Mouse (Mus musculus): ENCODE results near the gene Adam12. TPM values are rescaled to one million over a fixed set of nuclear protein-coding genes. Genes with fewer than 3 reads are reported as not detected.

Adam12 gene
- total RNA-seq, 1 experiment, result 3.9 TPM

DNA sequence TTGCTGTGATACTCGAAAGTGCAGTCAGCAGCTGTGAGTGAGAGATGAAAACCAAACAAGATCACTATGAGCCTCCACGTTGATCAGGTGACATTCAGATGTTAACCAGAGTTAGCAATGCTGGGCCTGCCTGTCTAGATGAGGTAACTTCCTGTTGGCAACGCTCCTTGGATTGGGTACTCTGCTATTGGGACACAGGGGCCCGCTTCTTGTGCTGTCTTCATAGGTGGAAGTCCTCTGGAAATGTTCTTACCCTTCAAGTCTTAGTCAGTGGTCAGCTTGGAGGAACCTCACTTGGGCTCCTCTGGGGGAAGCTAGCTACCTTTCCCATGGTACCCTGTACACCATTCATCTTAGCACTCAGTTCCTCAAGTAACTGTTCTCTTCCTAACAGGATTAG lies 169.3 kb downstream of the Adam12 start:
- in situ Hi-C loops (cut with MboI; ENCODE audit: low sequenced_read_pairs in 2 of 2, unreplicated experiment in 2 of 2), result no loop called here
- Histone ChIP-seq H3K9me3 (ENCODE audit: control insufficient read depth, insufficient read depth, low read depth, low read length) (no peaks in the 10 kb centered on the region), H3K36me3 (ENCODE audit: control insufficient read depth, insufficient read depth, low read length, poor library complexity, severe bottlenecking) (no peaks in the 10 kb centered on the region), H3K27ac (ENCODE audit: insufficient read depth, low read depth, low read length, poor library complexity, severe bottlenecking) (no peak overlapping the region), H3K4me1 (ENCODE audit: control insufficient read depth in 2 of 2, insufficient read depth in 2 of 2, low read length in 2 of 2, poor library complexity in 1 of 2) (no peaks in the 10 kb centered on the region), H3K4me3 (ENCODE audit: insufficient read depth in 1 of 2, low read depth in 1 of 2, low read length in 2 of 2, poor library complexity in 1 of 2, severe bottlenecking in 1 of 2) (no peak overlapping the region), H3K9ac (ENCODE audit: insufficient read depth, low read depth, low read length, poor library complexity, severe bottlenecking) (no peak overlapping the region)
- DNase-seq (ENCODE audit: low read depth, low spot score), result no peak
- no peak for TF ChIP-seq ZC3H11A (IDR thresholded peaks at IDR 0.05; ENCODE audit: borderline replicate concordance, low read depth, low read length)
- no peak for TF ChIP-seq MAFK (IDR thresholded peaks at IDR 0.05; ENCODE audit: insufficient read depth, low read depth, low read length)
- TF ChIP-seq ZNF384 (IDR thresholded peaks at IDR 0.05; ENCODE audit: low read depth, low read length), result no peak
- TF ChIP-seq HCFC1 (IDR thresholded peaks at IDR 0.05; ENCODE audit: borderline replicate concordance, insufficient read depth, low read length), result no peak
- no peak for TF ChIP-seq CHD2 (IDR thresholded peaks at IDR 0.05; ENCODE audit: low read depth, low read length)

DNA sequence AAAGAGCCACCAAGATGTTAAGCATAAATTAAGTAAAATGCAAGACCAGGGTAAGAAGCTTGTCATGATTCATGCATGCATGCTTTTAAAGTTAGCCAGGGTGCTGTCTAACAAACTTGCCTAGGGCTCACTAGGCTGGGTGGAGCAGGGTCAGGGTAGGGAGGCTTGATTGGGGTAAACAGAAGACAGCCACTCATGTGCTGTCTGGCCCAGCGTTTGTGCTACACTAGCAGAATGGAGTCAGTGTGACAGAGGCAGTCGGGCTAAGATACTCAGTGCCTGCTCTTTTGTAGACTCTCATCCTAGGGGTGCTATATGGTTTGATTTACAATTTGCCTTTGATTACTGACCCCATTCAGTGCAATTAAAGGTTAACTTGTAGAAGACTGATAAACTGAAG lies 179.5 kb downstream of the Adam12 start:
- in situ Hi-C loops (cut with MboI; ENCODE audit: low sequenced_read_pairs in 2 of 2, unreplicated experiment in 2 of 2), result no loop called here
- no peak overlapping the region for H3K4me3 ChIP-seq (ENCODE audit: insufficient read depth in 1 of 2, low read depth in 1 of 2, low read length in 2 of 2, poor library complexity in 1 of 2, severe bottlenecking in 1 of 2)
- DNase-seq (ENCODE audit: low read depth, low spot score), result no peak
- no peaks in the 10 kb centered on the region for H3K36me3 ChIP-seq (ENCODE audit: control insufficient read depth, insufficient read depth, low read length, poor library complexity, severe bottlenecking)
- H3K4me1 ChIP-seq (ENCODE audit: control insufficient read depth in 2 of 2, insufficient read depth in 2 of 2, low read length in 2 of 2, poor library complexity in 1 of 2), result no peaks in the 10 kb centered on the region
- no peak overlapping the region for H3K9ac ChIP-seq (ENCODE audit: insufficient read depth, low read depth, low read length, poor library complexity, severe bottlenecking)
- H3K9me3 ChIP-seq (ENCODE audit: control insufficient read depth, insufficient read depth, low read depth, low read length), result no peaks in the 10 kb centered on the region
- H3K27ac ChIP-seq (ENCODE audit: insufficient read depth, low read depth, low read length, poor library complexity, severe bottlenecking), result no peak overlapping the region
- TF ChIP-seq HCFC1 (IDR thresholded peaks at IDR 0.05; ENCODE audit: borderline replicate concordance, insufficient read depth, low read length) (no peak), MAFK (IDR thresholded peaks at IDR 0.05; ENCODE audit: insufficient read depth, low read depth, low read length) (no peak), ZC3H11A (IDR thresholded peaks at IDR 0.05; ENCODE audit: borderline replicate concordance, low read depth, low read length) (no peak), CHD2 (IDR thresholded peaks at IDR 0.05; ENCODE audit: low read depth, low read length) (no peak), ZNF384 (IDR thresholded peaks at IDR 0.05; ENCODE audit: low read depth, low read length) (no peak)

DNA sequence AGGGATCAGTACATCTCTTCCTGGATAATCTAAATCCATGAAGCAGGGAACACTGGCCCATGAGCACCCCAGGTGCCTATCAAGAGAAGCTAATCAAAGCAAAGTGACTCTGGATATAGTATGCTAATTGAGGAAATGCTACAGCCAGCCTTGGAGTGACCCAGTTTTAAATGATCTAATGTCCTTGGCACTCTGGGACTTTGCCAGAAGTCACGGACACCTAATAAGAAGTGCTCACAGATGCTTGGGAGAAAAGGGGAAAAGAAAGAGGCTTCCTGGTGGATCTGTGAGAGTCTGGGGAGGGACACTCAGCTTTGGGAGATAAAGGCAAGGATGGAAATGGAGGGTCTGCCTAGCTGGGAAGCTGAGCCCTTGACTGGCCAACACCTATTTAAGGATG lies 181.6 kb downstream of the Adam12 start:
- no peaks in the 10 kb centered on the region for H3K4me1 ChIP-seq (ENCODE audit: control insufficient read depth in 2 of 2, insufficient read depth in 2 of 2, low read length in 2 of 2, poor library complexity in 1 of 2)
- H3K27ac ChIP-seq (ENCODE audit: insufficient read depth, low read depth, low read length, poor library complexity, severe bottlenecking), result no peak overlapping the region
- H3K9me3 ChIP-seq (ENCODE audit: control insufficient read depth, insufficient read depth, low read depth, low read length), result no peaks in the 10 kb centered on the region
- TF ChIP-seq MAFK (IDR thresholded peaks at IDR 0.05; ENCODE audit: insufficient read depth, low read depth, low read length) (no peak), ZC3H11A (IDR thresholded peaks at IDR 0.05; ENCODE audit: borderline replicate concordance, low read depth, low read length) (no peak), HCFC1 (IDR thresholded peaks at IDR 0.05; ENCODE audit: borderline replicate concordance, insufficient read depth, low read length) (no peak), CHD2 (IDR thresholded peaks at IDR 0.05; ENCODE audit: low read depth, low read length) (no peak), ZNF384 (IDR thresholded peaks at IDR 0.05; ENCODE audit: low read depth, low read length) (no peak)
- H3K9ac ChIP-seq (ENCODE audit: insufficient read depth, low read depth, low read length, poor library complexity, severe bottlenecking), result no peak overlapping the region
- in situ Hi-C loops (cut with MboI; ENCODE audit: low sequenced_read_pairs in 2 of 2, unreplicated experiment in 2 of 2), result no loop called here
- H3K4me3 ChIP-seq (ENCODE audit: insufficient read depth in 1 of 2, low read depth in 1 of 2, low read length in 2 of 2, poor library complexity in 1 of 2, severe bottlenecking in 1 of 2), result no peak overlapping the region
- no peak for DNase-seq (ENCODE audit: low read depth, low spot score)
- H3K36me3 ChIP-seq (ENCODE audit: control insufficient read depth, insufficient read depth, low read length, poor library complexity, severe bottlenecking), result no peaks in the 10 kb centered on the region

DNA sequence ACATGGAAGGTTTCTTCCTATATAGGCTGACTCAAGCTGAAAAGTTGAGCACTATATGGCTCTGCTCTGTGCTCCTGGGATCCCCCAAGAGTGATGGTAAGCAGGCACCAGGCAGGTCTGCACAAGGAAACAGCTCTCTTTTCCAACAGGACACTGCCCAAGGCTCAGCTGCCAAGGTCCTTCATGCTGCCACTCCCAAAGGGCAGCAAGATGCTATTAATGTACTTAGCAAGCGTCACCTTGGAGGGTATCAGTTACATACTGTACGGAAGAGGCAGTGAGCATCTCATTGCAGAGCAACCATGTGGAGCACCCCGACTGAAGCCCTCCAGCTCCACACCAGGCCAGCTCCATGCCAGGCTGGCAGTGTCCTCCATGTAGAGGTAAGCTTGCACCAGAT lies 185.6 kb downstream of the Adam12 start:
- in situ Hi-C loops (cut with MboI; ENCODE audit: low sequenced_read_pairs in 2 of 2, unreplicated experiment in 2 of 2), result no loop called here
- DNase-seq (ENCODE audit: low read depth, low spot score), result no peak
- no peak for TF ChIP-seq ZNF384 (IDR thresholded peaks at IDR 0.05; ENCODE audit: low read depth, low read length)
- TF ChIP-seq MAFK (IDR thresholded peaks at IDR 0.05; ENCODE audit: insufficient read depth, low read depth, low read length), result no peak
- TF ChIP-seq CHD2 (IDR thresholded peaks at IDR 0.05; ENCODE audit: low read depth, low read length), result no peak
- no peak for TF ChIP-seq ZC3H11A (IDR thresholded peaks at IDR 0.05; ENCODE audit: borderline replicate concordance, low read depth, low read length)
- no peaks in the 10 kb centered on the region for H3K36me3 ChIP-seq (ENCODE audit: control insufficient read depth, insufficient read depth, low read length, poor library complexity, severe bottlenecking)
- no peak overlapping the region for H3K9ac ChIP-seq (ENCODE audit: insufficient read depth, low read depth, low read length, poor library complexity, severe bottlenecking)
- H3K4me1 ChIP-seq (ENCODE audit: control insufficient read depth in 2 of 2, insufficient read depth in 2 of 2, low read length in 2 of 2, poor library complexity in 1 of 2), result no peaks in the 10 kb centered on the region
- H3K27ac ChIP-seq (ENCODE audit: insufficient read depth, low read depth, low read length, poor library complexity, severe bottlenecking), result no peak overlapping the region
- H3K9me3 ChIP-seq (ENCODE audit: control insufficient read depth, insufficient read depth, low read depth, low read length), result no peaks in the 10 kb centered on the region
- H3K4me3 ChIP-seq (ENCODE audit: insufficient read depth in 1 of 2, low read depth in 1 of 2, low read length in 2 of 2, poor library complexity in 1 of 2, severe bottlenecking in 1 of 2), result no peak overlapping the region

DNA sequence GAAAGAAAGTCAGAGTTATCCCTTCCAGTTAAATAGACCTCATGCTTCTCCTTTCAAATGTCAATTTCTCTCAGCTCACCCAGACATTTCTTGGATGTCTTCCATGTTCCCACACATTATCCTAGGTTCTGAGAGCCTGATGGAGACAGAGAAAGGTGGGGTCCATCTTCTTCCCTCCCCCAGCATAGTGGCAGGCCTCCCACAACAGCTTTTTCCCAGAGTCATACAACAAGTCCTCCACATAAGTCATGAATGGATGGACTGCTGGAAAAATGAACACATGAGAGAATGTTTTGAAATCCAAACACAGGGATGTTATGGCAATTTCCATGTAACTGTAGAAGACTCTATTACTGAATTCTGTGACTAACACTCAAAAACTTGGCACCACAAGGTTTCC lies 188.4 kb downstream of the Adam12 start:
- Histone ChIP-seq H3K9me3 (ENCODE audit: control insufficient read depth, insufficient read depth, low read depth, low read length) (no peaks in the 10 kb centered on the region), H3K27ac (ENCODE audit: insufficient read depth, low read depth, low read length, poor library complexity, severe bottlenecking) (no peak overlapping the region), H3K4me3 (ENCODE audit: insufficient read depth in 1 of 2, low read depth in 1 of 2, low read length in 2 of 2, poor library complexity in 1 of 2, severe bottlenecking in 1 of 2) (no peak overlapping the region), H3K36me3 (ENCODE audit: control insufficient read depth, insufficient read depth, low read length, poor library complexity, severe bottlenecking) (no peaks in the 10 kb centered on the region), H3K9ac (ENCODE audit: insufficient read depth, low read depth, low read length, poor library complexity, severe bottlenecking) (no peak overlapping the region), H3K4me1 (ENCODE audit: control insufficient read depth in 2 of 2, insufficient read depth in 2 of 2, low read length in 2 of 2, poor library complexity in 1 of 2) (no peaks in the 10 kb centered on the region)
- no peak for DNase-seq (ENCODE audit: low read depth, low spot score)
- in situ Hi-C loops (cut with MboI; ENCODE audit: low sequenced_read_pairs in 2 of 2, unreplicated experiment in 2 of 2), result no loop called here
- no peak for TF ChIP-seq MAFK (IDR thresholded peaks at IDR 0.05; ENCODE audit: insufficient read depth, low read depth, low read length)

Data from ES-E14 (cell line).